Comparison of ENCODE assay signal across 24 mouse cellular contexts in genomic region chr10:70151171-70151570, GRCm38 (mm10). TPM values are rescaled to one million over a fixed set of nuclear protein-coding genes. Genes with fewer than 3 reads are reported as not detected.
"Had no signal": no experiment of that assay in that cellular context is flagged by ENCODE, and none has a peak within 500 bp of the region (broad histone marks: within the 10 kb centered on the region; RNA-seq: fewer than 3 reads in every experiment).

No protein-coding gene starts in this region.

- H3K4me1 ChIP-seq: midbrain, embryonic 12.5 days; midbrain, embryonic 15.5 days; stomach, embryonic 15.5 days had no signal

- H3K9me3 ChIP-seq: kidney, embryonic 15.5 days; limb, embryonic 13.5 days; midbrain, embryonic 12.5 days; midbrain, embryonic 15.5 days; neural tube, embryonic 12.5 days; neural tube, embryonic 15.5 days; stomach, embryonic 15.5 days had no signal

- DNase-seq: kidney, postnatal 10 days; kidney, postnatal 4 days; left cerebral cortex, postnatal 4 days; liver; liver, postnatal 0 days; lung, embryonic 14.5 days; right cerebral cortex, adult 18-20 months; right cerebral cortex, postnatal 14 days; right cerebral cortex, postnatal 4 days; thymus, postnatal 25 days had no signal

- H3K9ac ChIP-seq: kidney, embryonic 15.5 days; limb, embryonic 13.5 days; liver, embryonic 14.5 days; liver, postnatal 0 days; lung, embryonic 14.5 days; midbrain, embryonic 12.5 days; midbrain, embryonic 15.5 days; neural tube, embryonic 12.5 days; neural tube, embryonic 15.5 days; stomach, embryonic 15.5 days had no signal

- H3K4me2 ChIP-seq: kidney, embryonic 15.5 days; limb, embryonic 13.5 days; lung, embryonic 14.5 days; midbrain, embryonic 12.5 days; midbrain, embryonic 15.5 days; neural tube, embryonic 12.5 days; neural tube, embryonic 15.5 days; stomach, embryonic 15.5 days had no signal

- H3K27me3 ChIP-seq: kidney, embryonic 15.5 days; limb, embryonic 13.5 days; midbrain, embryonic 12.5 days; midbrain, embryonic 15.5 days; neural tube, embryonic 12.5 days; neural tube, embryonic 15.5 days; stomach, embryonic 15.5 days had no signal

- H3K4me3 ChIP-seq: kidney, embryonic 15.5 days; limb, embryonic 13.5 days; midbrain, embryonic 12.5 days; midbrain, embryonic 15.5 days; neural tube, embryonic 12.5 days; neural tube, embryonic 15.5 days; stomach, embryonic 15.5 days had no signal

- ATAC-seq: liver, postnatal 0 days; lung, postnatal 0 days; midbrain, embryonic 15.5 days had no signal

- H3K27ac ChIP-seq: kidney, embryonic 15.5 days; limb, embryonic 13.5 days; liver, embryonic 14.5 days; macrophage; midbrain, embryonic 12.5 days; midbrain, embryonic 15.5 days; neural tube, embryonic 12.5 days; neural tube, embryonic 15.5 days; stomach, embryonic 15.5 days had no signal

RNA-seq across cellular contexts. Expression of gene Mrln, which starts 53.3 kb away (rescaled TPM):
- total RNA-seq: layer of hippocampus, adult 18-20 months; left cerebral cortex, adult 8-10 months; left cerebral cortex, postnatal 14 days; megakaryocyte, adult 5-6 weeks had no signal
- polyA plus RNA-seq: lung, embryonic 14.5 days; macrophage had no signal
